8 mouse cellular contexts compared by ENCODE assay signal in the genomic region with DNA sequence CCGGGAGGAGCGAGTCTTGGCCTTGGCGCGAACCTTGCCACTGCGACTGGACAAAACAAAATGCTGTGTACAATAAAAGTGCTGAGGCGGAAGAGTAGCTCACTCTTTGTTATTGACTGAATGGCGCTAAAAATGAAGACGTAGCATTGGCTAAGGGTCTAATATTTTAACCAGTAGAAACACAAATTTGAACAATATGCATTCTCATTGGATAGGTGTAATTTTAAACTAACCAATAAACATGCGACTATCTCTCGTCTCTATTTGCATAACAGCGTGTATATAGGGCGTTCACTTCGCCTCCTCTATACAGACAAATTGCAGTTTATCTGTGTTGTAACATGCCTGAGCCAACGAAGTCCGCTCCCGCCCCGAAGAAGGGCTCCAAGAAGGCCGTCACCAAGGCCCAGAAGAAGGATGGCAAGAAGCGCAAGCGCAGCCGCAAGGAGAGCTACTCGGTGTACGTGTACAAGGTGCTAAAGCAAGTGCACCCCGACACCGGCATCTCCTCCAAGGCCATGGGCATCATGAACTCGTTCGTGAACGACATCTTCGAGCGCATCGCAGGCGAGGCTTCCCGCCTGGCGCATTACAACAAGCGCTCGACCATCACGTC. TPM values are rescaled to one million over a fixed set of nuclear protein-coding genes. Genes with fewer than 3 reads are reported as not detected.
DNase-seq lines count a peak whose midpoint lies in the region; ATAC-seq and TF ChIP-seq lines count a peak whose summit lies in the region.
"Not testable (repeated sequence)": the region's sequence is repeated elsewhere in the genome, so short reads cannot be mapped to it uniquely, and the experiment has no call there.

A gene (plus strand): TSS at position 288 of the 616 bp plus-strand sequence.

- H3K9ac ChIP-seq in heart, embryonic 14.5 days (ENCODE audit: low read length): peak within 1 kb of the TSS; percentile 69
- peak within 1 kb of the TSS; percentile 46 for H3K9ac ChIP-seq in kidney, postnatal 0 days (ENCODE audit: low read depth, low read length)
- H3K9ac ChIP-seq in midbrain, postnatal 0 days (replicated peaks; ENCODE audit: low read length, poor library complexity, severe bottlenecking): not testable (repeated sequence)

- not testable (repeated sequence) for H3K27me3 ChIP-seq in heart, embryonic 14.5 days (ENCODE audit: control insufficient read depth, insufficient read depth, low read length); kidney, postnatal 0 days (ENCODE audit: insufficient read depth, low read length); midbrain, postnatal 0 days (ENCODE audit: insufficient read depth, low read length)

- not testable (repeated sequence) for H3K9me3 ChIP-seq in heart, embryonic 14.5 days (ENCODE audit: control insufficient read depth, low read length); kidney, postnatal 0 days (replicated peaks; ENCODE audit: low read length); midbrain, postnatal 0 days (ENCODE audit: low read length)

- ATAC-seq in CD4-positive, CD25-positive, alpha-beta regulatory T cell, adult 4 months: peak; percentile 95
- ATAC-seq in heart, embryonic 14.5 days (ENCODE audit: insufficient number of reproducible peaks, insufficient read depth, low FRiP score, low read depth): peak; percentile 97
- ATAC-seq in kidney, postnatal 0 days (replicated peaks; ENCODE audit: low FRiP score, low read depth): peak; percentile 95
- ATAC-seq in midbrain, postnatal 0 days (ENCODE audit: low FRiP score): peak; percentile 96

- not testable (repeated sequence) for H3K36me3 ChIP-seq in heart, embryonic 14.5 days (ENCODE audit: control insufficient read depth, insufficient read depth, low read length); kidney, postnatal 0 days (ENCODE audit: insufficient read depth, low read length); midbrain, postnatal 0 days (ENCODE audit: insufficient read depth, low read length)

- H3K27ac ChIP-seq in heart, embryonic 14.5 days (replicated peaks in 1 of 2; ENCODE audit: control insufficient read depth in 1 of 2, insufficient read depth in 1 of 2, low read depth in 2 of 2, low read length in 2 of 2): peak within 1 kb of the TSS; percentile 80 to 90
- H3K27ac ChIP-seq in kidney, postnatal 0 days: peak within 1 kb of the TSS; percentile 87
- not testable (repeated sequence) for H3K27ac ChIP-seq in midbrain, postnatal 0 days (ENCODE audit: low read depth, low read length)

- peaks cover 2 to 16% of the 10 kb centered on the region in 2 experiments for H3K4me1 ChIP-seq in heart, embryonic 14.5 days (ENCODE audit: control insufficient read depth in 2 of 2, insufficient read depth in 2 of 2, low read length in 2 of 2)
- peaks cover 13% of the 10 kb centered on the region for H3K4me1 ChIP-seq in kidney, postnatal 0 days (replicated peaks; ENCODE audit: insufficient read depth, low read length)
- not testable (repeated sequence) for H3K4me1 ChIP-seq in midbrain, postnatal 0 days (ENCODE audit: insufficient read depth, low read length)

- H3K4me2 ChIP-seq in heart, embryonic 14.5 days (ENCODE audit: low read length): peak within 1 kb of the TSS; percentile 66
- H3K4me2 ChIP-seq in kidney, postnatal 0 days (ENCODE audit: low read length): peak within 1 kb of the TSS; percentile 62
- peak within 1 kb of the TSS; percentile 57 for H3K4me2 ChIP-seq in midbrain, postnatal 0 days (ENCODE audit: low read depth, low read length, poor library complexity, severe bottlenecking)

- peak; percentile 94 for DNase-seq in c-Kit-negative CD71-positive TER-119-positive erythroid progenitor cells, embryonic 14.5 days (ENCODE audit: low read depth, low spot score)
- peak; percentile 86 for DNase-seq in fat pad, adult 2 months (ENCODE audit: extremely low read depth, low read depth, low spot score)
- DNase-seq in kidney, postnatal 0 days (ENCODE audit: low spot score): peak; percentile 98
- peak; percentile 87 for DNase-seq in liver
- DNase-seq in midbrain, postnatal 0 days (ENCODE audit: low spot score): peak; percentile 96
- peak; percentile 78 to 85 for DNase-seq in spleen, postnatal 4 days (ENCODE audit: low spot score in 2 of 2)

- TF ChIP-seq CTCF in kidney, postnatal 0 days (IDR thresholded peaks at IDR 0.05; ENCODE audit: low read depth); midbrain, postnatal 0 days (IDR thresholded peaks at IDR 0.05): not testable (repeated sequence)

- H3K4me3 ChIP-seq in heart, embryonic 14.5 days (ENCODE audit: control insufficient read depth in 1 of 2, insufficient read depth in 1 of 2, low read depth in 1 of 2, low read length in 2 of 2): peak within 1 kb of the TSS; percentile 41 to 49
- H3K4me3 ChIP-seq in kidney, postnatal 0 days (replicated peaks; ENCODE audit: low read depth, low read length): peak within 1 kb of the TSS; percentile 35
- H3K4me3 ChIP-seq in midbrain, postnatal 0 days (ENCODE audit: low read depth, low read length): peak within 1 kb of the TSS; percentile 39

- under 1% methylated on average over 36 of the region's 37 CpGs for WGBS in heart, embryonic 14.5 days
- under 1% methylated on average over 37 of the region's 37 CpGs for WGBS in kidney, postnatal 0 days
- under 1% methylated on average over 37 of the region's 37 CpGs for WGBS in midbrain, postnatal 0 days

RNA-seq across cellular contexts. Expression of the gene that starts here (rescaled TPM):
- polyA plus RNA-seq in CD4-positive, CD25-positive, alpha-beta regulatory T cell, adult 4 months (2017; shearing (Covaris generic)): 1 to 10 TPM; 1.8 to 2.5 TPM
- 1.00 TPM in 2 replicates for polyA plus RNA-seq in heart, embryonic 14.5 days (2014; fragmentation: Nextera tagmentation; extraction: Ambion mirVana)
- 2.1 and 2.4 TPM in 2 replicates for polyA plus RNA-seq in kidney, postnatal 0 days (2015; fragmentation: Nextera tagmentation; extraction: Ambion mirVana)
- 201 and 468 TPM in 2 replicates for total RNA-seq in midbrain, postnatal 0 days (2014; rRNA removed)
- polyA plus RNA-seq in midbrain, postnatal 0 days (2015; fragmentation: Nextera tagmentation; extraction: Ambion mirVana): 0.39 and 0.51 TPM in 2 replicates

Comparison
In these comparisons a context has a peak if more than half of its experiments do, and no peak if none do; other contexts are left out.
1. Peak in ATAC-seq, H3K4me3 ChIP-seq, H3K27ac ChIP-seq, H3K9ac ChIP-seq and H3K4me2 ChIP-seq in heart, embryonic 14.5 days; RNA of the gene not detected or under 1 TPM.